In genomic region chr6:144984221-144984620, GRCm38 (mm10) we compare ENCODE assay signal across 15 mouse cellular contexts.
"Had no signal": no experiment of that assay in that cellular context is flagged by ENCODE, and none has a peak within 500 bp of the region (broad histone marks: within the 10 kb centered on the region; RNA-seq: fewer than 3 reads in every experiment).

No protein-coding gene starts in this region.

- H3K4me2 ChIP-seq: neural tube, embryonic 13.5 days; neural tube, embryonic 15.5 days; stomach, embryonic 15.5 days had no signal

- H3K36me3 ChIP-seq: neural tube, embryonic 13.5 days; neural tube, embryonic 15.5 days; stomach, embryonic 15.5 days had no signal

- H3K27ac ChIP-seq: neural tube, embryonic 13.5 days; neural tube, embryonic 15.5 days; stomach, embryonic 15.5 days; stomach, postnatal 0 days had no signal

- H3K27me3 ChIP-seq: neural tube, embryonic 13.5 days; neural tube, embryonic 15.5 days; stomach, embryonic 15.5 days had no signal

- H3K9ac ChIP-seq: neural tube, embryonic 13.5 days; neural tube, embryonic 15.5 days; stomach, embryonic 15.5 days had no signal

- DNase-seq: retina, postnatal 1 day; right cerebral cortex, adult 18-20 months; right cerebral cortex, postnatal 14 days; right cerebral cortex, postnatal 25 days; right cerebral cortex, postnatal 4 days; spleen, adult 18-20 months; thymus, adult 18-20 months; thymus, adult 2 months; thymus, postnatal 14 days; thymus, postnatal 36 days; thymus, postnatal 4 days had no signal

- H3K9me3 ChIP-seq: neural tube, embryonic 13.5 days; neural tube, embryonic 15.5 days; stomach, embryonic 15.5 days had no signal

- H3K4me3 ChIP-seq: neural tube, embryonic 13.5 days; neural tube, embryonic 15.5 days; stomach, embryonic 15.5 days had no signal

- H3K4me1 ChIP-seq: neural tube, embryonic 13.5 days; stomach, embryonic 15.5 days had no signal
